Mouse (Mus musculus) CH12.LX (cell line): ENCODE data around the gene Tdo2.
A peak's percentile ranks its signal among the peaks of the same experiment; 100 is the strongest.

ENCODE experiments used
- CTCF ChIP-seq, 2 experiments: IDR thresholded peaks in 1 of 2; conservative IDR thresholded peaks in 1 of 2; 2 replicates each; pipeline ENCODE4 v1.5.1; 2011 to 2012; ENCODE audit warnings: low read depth in 2 of 2, low read length in 2 of 2, improper control_type of control experiment in 1 of 2, inconsistent platforms in 1 of 2, mild to moderate bottlenecking in 1 of 2, moderate library complexity in 1 of 2
- EP300 ChIP-seq: IDR thresholded peaks from 2 replicates; pipeline ENCODE4 v1.6.1; 2011; ENCODE audit warnings: low read length, improper control_type of control experiment
- MAFK ChIP-seq: IDR thresholded peaks from 2 replicates; pipeline ENCODE4 v1.6.1; 2011; ENCODE audit warnings: low read length, improper control_type of control experiment; ENCODE audit not compliant: insufficient replicate concordance
- NRF1 ChIP-seq: IDR thresholded peaks from 2 replicates; pipeline ENCODE4 v1.6.1; 2014; ENCODE audit warnings: low read depth, mild to moderate bottlenecking, inconsistent platforms, low read length, improper control_type of control experiment, moderate library complexity
- POLR2A ChIP-seq: IDR thresholded peaks from 2 replicates; pipeline ENCODE4 v1.6.1; 2011; ENCODE audit warnings: low read depth, mild to moderate bottlenecking, improper control_type of control experiment, low read length
- TCF12 ChIP-seq: IDR thresholded peaks from 2 replicates; pipeline ENCODE4 v1.6.1; 2014; ENCODE audit warnings: low read depth, mild to moderate bottlenecking, inconsistent platforms, low read length, improper control_type of control experiment
- UBTF ChIP-seq: IDR thresholded peaks from 2 replicates; pipeline ENCODE4 v1.6.1; 2012; ENCODE audit warnings: low read depth, mild to moderate bottlenecking, inconsistent platforms, low read length, improper control_type of control experiment, moderate library complexity
- USF2 ChIP-seq: conservative IDR thresholded peaks from 2 replicates; pipeline ENCODE4 v1.6.1; 2011; ENCODE audit warnings: low read depth, low read length, improper control_type of control experiment

DNA sequence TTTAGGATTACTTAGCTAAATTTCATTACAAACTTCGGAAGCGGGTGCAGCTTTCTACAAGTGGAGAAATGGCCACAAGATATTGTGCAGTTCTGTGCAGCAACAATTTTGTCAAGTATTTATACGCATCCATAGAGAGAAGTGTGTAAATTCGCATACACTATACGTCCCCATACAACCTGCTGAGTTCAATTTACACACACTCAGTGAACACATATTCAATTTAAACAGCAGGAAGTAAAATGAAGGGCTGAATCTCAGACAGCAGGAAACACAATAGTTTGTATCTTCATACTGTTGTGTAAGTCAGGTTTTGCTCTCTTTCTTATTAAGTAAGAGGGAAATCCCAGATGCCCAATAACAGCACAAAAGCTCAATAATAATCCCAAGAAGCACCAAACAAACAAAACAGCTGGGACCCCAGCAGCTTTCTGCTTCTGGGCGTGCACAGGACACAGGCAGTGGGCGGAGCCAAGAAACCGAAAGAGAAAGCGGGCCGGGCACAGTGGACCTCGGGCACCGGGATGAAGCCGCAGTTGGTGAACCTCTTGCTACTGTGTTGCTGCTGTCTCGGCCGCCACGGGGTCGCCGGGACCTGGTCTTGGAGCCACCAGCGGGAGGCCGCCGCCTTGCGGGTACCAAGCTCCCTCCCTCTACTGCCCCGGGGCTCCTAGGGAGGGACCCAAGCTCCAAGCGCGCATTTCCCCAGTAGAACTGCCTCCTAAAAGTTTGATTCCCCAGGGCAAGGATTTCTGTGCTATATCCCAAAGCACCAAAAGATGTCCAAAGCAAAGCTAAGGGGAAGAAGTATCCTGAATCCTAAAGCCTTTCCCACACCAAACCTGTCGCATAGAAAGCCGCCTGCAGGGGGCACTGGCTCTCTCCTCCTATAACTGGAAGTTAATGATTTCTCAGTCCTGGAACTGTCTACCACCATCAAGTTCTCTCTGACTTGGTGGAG lies 43.6 kb downstream of the Tdo2 start, which contains the start of gene Ctso:
- TF ChIP-seq MAFK (no peak), TCF12 (peak; percentile 76), CTCF (conservative IDR thresholded peaks at IDR 0.05 in 1 of 2, IDR thresholded peaks at IDR 0.05 in 1 of 2; ENCODE audit: low read depth in 2 of 2, low read length in 2 of 2) (peak; percentile 56 to 75), UBTF (no peak), USF2 (no peak), POLR2A (peak; percentile 80), EP300 (no peak; the same call in 1 of the 2 replicates), NRF1 (no peak)
